Mouse (Mus musculus): ENCODE data around the gene Pcbp2. TPM values are rescaled to one million over a fixed set of nuclear protein-coding genes. Genes with fewer than 3 reads are reported as not detected.

The Pcbp2 gene
- 201 and 221 TPM in 2 replicates for polyA plus RNA-seq (2015; fragmentation: Nextera tagmentation; extraction: Ambion mirVana)

GRCm38 (mm10) chr15:102470183-102470604 lies at the start of gene Pcbp2:
Gene Pcbp2, plus strand, starts transcription at chr15:102470539.
- peaks cover 17% of the 10 kb centered on the region for H3K36me3 ChIP-seq
- WGBS = under 1% methylated on average over 34 of the region's 40 CpGs

GRCm38 (mm10) chr15:102420986-102421385 lies 49.4 kb upstream of the Pcbp2 start:
- Histone ChIP-seq H3K4me1 (no peaks in the 10 kb centered on the region), H3K9me3 (no peaks in the 10 kb centered on the region), H3K9ac (no peak overlapping the region), H3K4me3 (no peak overlapping the region), H3K27me3 (no peaks in the 10 kb centered on the region), H3K27ac (no peak overlapping the region), H3K4me2 (no peak overlapping the region), H3K36me3 (peaks cover 29% of the 10 kb centered on the region)
- 55% methylated on average over 1 of the region's 1 CpGs for WGBS
- ATAC-seq (ENCODE audit: insufficient number of reproducible peaks, low FRiP score, low TSS enrichment, low read depth) = no peak

More at GRCm38 (mm10) chr15:102470183-102470604, at the start of gene Pcbp2:
- peak within 1 kb of the TSS; percentile 45 for H3K4me2 ChIP-seq
- H3K9ac ChIP-seq = peak within 1 kb of the TSS; percentile 95
- no peaks in the 10 kb centered on the region for H3K27me3 ChIP-seq
- peak within 1 kb of the TSS; percentile 99 for H3K27ac ChIP-seq
- peak; percentile 98 for ATAC-seq (ENCODE audit: insufficient number of reproducible peaks, low FRiP score, low TSS enrichment, low read depth)
- H3K9me3 ChIP-seq = no peaks in the 10 kb centered on the region
- H3K4me1 ChIP-seq = peaks cover 7% of the 10 kb centered on the region; the same call in 1 of the 2 replicates
- peak within 1 kb of the TSS; percentile 82 for H3K4me3 ChIP-seq

GRCm38 (mm10) chr15:102421437-102421836 lies 48.9 kb upstream of the Pcbp2 start:
- Histone ChIP-seq H3K4me1 (no peaks in the 10 kb centered on the region), H3K4me2 (no peak overlapping the region), H3K27me3 (no peaks in the 10 kb centered on the region), H3K27ac (no peak overlapping the region), H3K4me3 (no peak overlapping the region), H3K9me3 (no peaks in the 10 kb centered on the region), H3K36me3 (peaks cover 34% of the 10 kb centered on the region), H3K9ac (no peak overlapping the region)
- no peak for ATAC-seq (ENCODE audit: insufficient number of reproducible peaks, low FRiP score, low TSS enrichment, low read depth)
- WGBS = 56% methylated on average over 3 of the region's 3 CpGs

GRCm38 (mm10) chr15:102423602-102424240 lies 46.6 kb upstream of the Pcbp2 start:
- no peak overlapping the region for H3K4me2 ChIP-seq
- H3K9ac ChIP-seq = no peak overlapping the region
- H3K36me3 ChIP-seq = peaks cover 52% of the 10 kb centered on the region
- ATAC-seq (ENCODE audit: insufficient number of reproducible peaks, low FRiP score, low TSS enrichment, low read depth) = no peak
- H3K27ac ChIP-seq = no peak overlapping the region
- H3K9me3 ChIP-seq = no peaks in the 10 kb centered on the region
- WGBS = 89% methylated on average over 2 of the region's 2 CpGs
- H3K4me3 ChIP-seq = no peak overlapping the region
- H3K4me1 ChIP-seq = no peaks in the 10 kb centered on the region
- H3K27me3 ChIP-seq = no peaks in the 10 kb centered on the region

GRCm38 (mm10) chr15:102424657-102425056 lies 45.7 kb upstream of the Pcbp2 start:
- peaks cover 57% of the 10 kb centered on the region for H3K36me3 ChIP-seq
- no peak overlapping the region for H3K9ac ChIP-seq
- ATAC-seq (ENCODE audit: insufficient number of reproducible peaks, low FRiP score, low TSS enrichment, low read depth) = no peak
- no peak overlapping the region for H3K4me2 ChIP-seq
- no peaks in the 10 kb centered on the region for H3K9me3 ChIP-seq
- no peak overlapping the region for H3K4me3 ChIP-seq
- H3K4me1 ChIP-seq = no peaks in the 10 kb centered on the region
- no peaks in the 10 kb centered on the region for H3K27me3 ChIP-seq
- 87% methylated on average over 2 of the region's 2 CpGs for WGBS
- no peak overlapping the region for H3K27ac ChIP-seq

GRCm38 (mm10) chr15:102426963-102427362 lies 43.4 kb upstream of the Pcbp2 start:
- no peak overlapping the region for H3K4me3 ChIP-seq
- H3K27ac ChIP-seq = no peak overlapping the region
- ATAC-seq (ENCODE audit: insufficient number of reproducible peaks, low FRiP score, low TSS enrichment, low read depth) = no peak
- no peaks in the 10 kb centered on the region for H3K9me3 ChIP-seq
- WGBS = 95% methylated on average over 1 of the region's 1 CpGs
- H3K4me1 ChIP-seq = no peaks in the 10 kb centered on the region
- H3K9ac ChIP-seq = no peak overlapping the region
- no peak overlapping the region for H3K4me2 ChIP-seq
- H3K36me3 ChIP-seq = peaks cover 79% of the 10 kb centered on the region
- H3K27me3 ChIP-seq = no peaks in the 10 kb centered on the region

- WGBS = 87% methylated on average over 1 of the region's 1 CpGs
- Histone ChIP-seq H3K9ac (no peak overlapping the region), H3K4me1 (no peaks in the 10 kb centered on the region), H3K27me3 (no peaks in the 10 kb centered on the region), H3K4me2 (no peak overlapping the region), H3K4me3 (no peak overlapping the region), H3K36me3 (peaks cover 80% of the 10 kb centered on the region), H3K9me3 (no peaks in the 10 kb centered on the region), H3K27ac (no peak overlapping the region)
- ATAC-seq (ENCODE audit: insufficient number of reproducible peaks, low FRiP score, low TSS enrichment, low read depth) = no peak
These were observed 38.3 kb upstream of the Pcbp2 start for GRCm38 (mm10) chr15:102432046-102432445.

- 91% methylated on average over 4 of the region's 4 CpGs for WGBS
- no peak for ATAC-seq (ENCODE audit: insufficient number of reproducible peaks, low FRiP score, low TSS enrichment, low read depth)
- Histone ChIP-seq H3K36me3 (peaks cover 77% of the 10 kb centered on the region), H3K9ac (no peak overlapping the region), H3K4me1 (no peaks in the 10 kb centered on the region), H3K4me2 (no peak overlapping the region), H3K9me3 (no peaks in the 10 kb centered on the region), H3K27ac (no peak overlapping the region), H3K4me3 (no peak overlapping the region), H3K27me3 (no peaks in the 10 kb centered on the region)
These were observed 37.2 kb upstream of the Pcbp2 start for GRCm38 (mm10) chr15:102433173-102433572.

- Histone ChIP-seq H3K27me3 (no peaks in the 10 kb centered on the region), H3K27ac (no peak overlapping the region), H3K4me2 (no peak overlapping the region), H3K9me3 (no peaks in the 10 kb centered on the region), H3K9ac (no peak overlapping the region), H3K36me3 (peaks cover 10% of the 10 kb centered on the region), H3K4me3 (no peak overlapping the region), H3K4me1 (no peaks in the 10 kb centered on the region)
- ATAC-seq (ENCODE audit: insufficient number of reproducible peaks, low FRiP score, low TSS enrichment, low read depth) = no peak
- WGBS = 47% methylated on average over 2 of the region's 2 CpGs
These were observed 27.8 kb upstream of the Pcbp2 start for GRCm38 (mm10) chr15:102442490-102442889.

- Histone ChIP-seq H3K4me1 (no peaks in the 10 kb centered on the region), H3K9me3 (no peaks in the 10 kb centered on the region), H3K9ac (no peak within 1 kb of the TSS), H3K4me3 (no peak within 1 kb of the TSS), H3K36me3 (no peaks in the 10 kb centered on the region), H3K4me2 (no peak within 1 kb of the TSS), H3K27ac (no peak within 1 kb of the TSS), H3K27me3 (no peaks in the 10 kb centered on the region)
- WGBS = 65% methylated on average over 8 of the region's 8 CpGs
- ATAC-seq (ENCODE audit: insufficient number of reproducible peaks, low FRiP score, low TSS enrichment, low read depth) = no peak
These were observed 25.2 kb upstream of the Pcbp2 start, which contains the start of gene Amhr2 for GRCm38 (mm10) chr15:102445146-102445545. Gene Amhr2, plus strand, starts transcription at chr15:102445367.

- Histone ChIP-seq H3K4me1 (no peaks in the 10 kb centered on the region), H3K4me3 (no peak overlapping the region), H3K4me2 (no peak overlapping the region), H3K36me3 (no peaks in the 10 kb centered on the region), H3K27ac (no peak overlapping the region), H3K9me3 (no peaks in the 10 kb centered on the region), H3K27me3 (no peaks in the 10 kb centered on the region), H3K9ac (no peak overlapping the region)
- 49% methylated on average over 5 of the region's 6 CpGs for WGBS
- ATAC-seq (ENCODE audit: insufficient number of reproducible peaks, low FRiP score, low TSS enrichment, low read depth) = no peak
These were observed 23.9 kb upstream of the Pcbp2 start for GRCm38 (mm10) chr15:102446448-102446847.

- WGBS = 42% methylated on average over 8 of the region's 8 CpGs
- no peaks in the 10 kb centered on the region for H3K27me3 ChIP-seq
These were observed 21.0 kb upstream of the Pcbp2 start for GRCm38 (mm10) chr15:102449366-102449765.

More at GRCm38 (mm10) chr15:102449366-102449765, 21.0 kb upstream of the Pcbp2 start:
- Histone ChIP-seq H3K36me3 (no peaks in the 10 kb centered on the region), H3K27ac (no peak overlapping the region), H3K4me2 (no peak overlapping the region), H3K9ac (no peak overlapping the region), H3K4me1 (no peaks in the 10 kb centered on the region), H3K9me3 (no peaks in the 10 kb centered on the region), H3K4me3 (no peak overlapping the region)
- ATAC-seq (ENCODE audit: insufficient number of reproducible peaks, low FRiP score, low TSS enrichment, low read depth) = no peak
